Mouse (Mus musculus): ENCODE measurements around the gene Phex.

Phex gene

DNA sequence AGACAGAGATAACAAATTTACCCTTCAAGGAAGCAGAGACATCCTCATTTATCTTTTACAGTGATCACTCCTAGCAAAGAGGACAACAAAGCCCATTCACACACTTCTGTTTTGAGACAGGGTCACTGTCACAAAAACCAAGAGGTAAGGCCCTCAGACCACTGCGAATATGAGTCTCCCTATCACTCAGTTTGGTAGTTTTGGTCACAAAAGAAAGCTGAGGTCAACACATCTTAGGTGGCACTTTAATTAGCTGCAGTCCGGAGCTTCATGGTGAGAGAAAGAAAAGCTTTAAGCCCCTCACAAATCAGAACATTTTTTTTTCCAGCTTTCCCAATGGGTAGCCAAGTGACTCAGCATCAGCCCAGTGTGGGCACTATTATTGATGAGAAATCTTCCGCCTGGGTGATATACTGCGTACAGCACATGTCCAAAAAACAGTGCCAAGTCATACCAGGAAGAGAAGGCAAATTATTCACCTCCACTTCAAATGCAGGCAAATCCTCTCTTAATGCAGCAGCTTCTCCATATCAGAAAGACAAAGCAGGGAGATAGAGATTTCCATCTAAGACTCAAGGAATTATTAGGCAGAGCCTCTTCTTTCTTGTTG is 108.2 kb downstream of the Phex start:
- DNase-seq = no peak

DNA sequence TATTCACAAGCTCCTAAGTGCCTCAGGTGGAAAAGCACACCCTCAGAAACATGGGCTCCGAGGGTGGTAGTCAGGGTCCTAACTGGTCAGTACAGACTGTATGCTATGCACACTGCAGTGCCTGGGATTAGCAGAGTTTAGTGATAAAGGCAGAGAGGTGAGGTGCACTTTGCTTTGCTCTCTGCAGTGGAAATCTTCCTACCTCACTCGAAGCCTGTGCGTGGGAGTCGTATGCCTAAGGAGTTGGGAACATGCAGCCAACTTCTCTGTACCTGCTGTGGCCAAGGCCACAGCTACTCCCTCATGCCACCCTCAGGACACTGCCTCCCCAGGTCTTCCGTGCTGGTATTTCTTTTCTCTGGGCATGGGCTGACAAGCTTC is 109.3 kb downstream of the Phex start:
- no peak for DNase-seq

DNA sequence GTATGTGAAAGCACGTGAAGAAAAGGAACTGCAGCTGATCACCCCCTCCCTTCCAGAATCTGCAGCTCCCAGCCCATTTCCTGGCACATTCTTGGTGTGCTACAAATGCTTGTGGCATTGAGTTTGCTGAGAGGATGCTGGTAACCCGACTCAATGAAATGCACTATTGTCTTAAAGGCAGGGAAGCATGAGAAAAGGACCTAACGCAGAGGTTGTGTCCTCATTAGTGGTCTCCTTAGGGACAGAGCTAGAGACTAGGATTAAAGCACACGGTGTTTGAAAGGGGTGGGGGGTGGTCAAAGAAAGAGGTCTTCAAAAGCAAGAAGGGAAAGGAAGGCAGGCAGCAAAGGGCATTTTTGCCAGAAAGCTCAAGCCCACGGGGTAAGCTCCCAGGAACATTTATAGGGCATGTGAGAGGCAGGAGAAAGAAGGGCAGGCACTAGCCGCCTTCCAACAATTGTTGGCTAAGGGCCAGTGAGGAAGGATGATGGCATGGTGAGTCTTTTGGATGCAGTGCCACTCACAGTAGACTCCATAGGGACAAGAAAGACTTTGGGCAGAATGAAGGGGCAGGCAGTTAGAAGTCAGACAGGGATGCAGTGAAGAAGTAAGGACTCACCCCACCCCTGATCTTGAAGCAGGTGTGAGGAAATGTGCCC is 109.8 kb downstream of the Phex start:
- DNase-seq = no peak

DNA sequence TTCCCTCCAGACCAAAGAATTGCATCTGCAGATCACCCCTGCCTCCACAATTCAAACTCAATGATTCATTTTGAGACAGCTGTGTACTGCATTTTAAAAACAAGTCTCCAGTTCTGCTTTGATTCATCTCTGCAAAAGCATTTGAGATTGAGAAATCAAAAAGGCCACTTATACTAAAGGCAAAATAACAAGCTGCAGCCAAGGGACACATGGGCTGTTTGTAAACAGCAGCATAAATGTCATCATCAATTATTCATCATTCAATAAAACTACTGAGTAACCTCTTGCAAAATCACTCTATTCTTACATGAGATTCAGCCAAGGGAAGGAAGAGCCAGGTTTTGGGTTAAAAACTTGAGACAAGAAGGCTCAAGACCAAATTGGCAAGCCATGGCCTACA is 122.7 kb downstream of the Phex start:
- no peak for DNase-seq

DNA sequence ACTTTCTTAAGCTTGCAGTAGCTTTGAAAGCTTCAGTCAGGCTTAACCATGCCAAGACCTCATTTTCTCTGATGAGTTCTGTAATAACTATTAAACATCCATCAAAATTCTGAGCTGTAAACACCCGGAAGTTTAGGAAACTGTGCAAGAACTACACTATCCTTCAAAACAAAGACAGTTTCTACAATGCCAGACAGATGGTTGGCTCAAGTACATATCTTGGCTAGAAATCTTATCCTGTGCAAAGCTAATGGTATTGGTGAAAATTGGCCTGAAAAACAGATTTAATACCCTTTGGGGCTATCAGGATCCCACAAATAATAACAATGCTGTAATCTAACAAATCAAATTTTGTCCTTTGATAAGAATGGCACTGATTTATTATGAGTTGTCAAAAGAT is 138.5 kb downstream of the Phex start:
- DNase-seq = no peak

DNA sequence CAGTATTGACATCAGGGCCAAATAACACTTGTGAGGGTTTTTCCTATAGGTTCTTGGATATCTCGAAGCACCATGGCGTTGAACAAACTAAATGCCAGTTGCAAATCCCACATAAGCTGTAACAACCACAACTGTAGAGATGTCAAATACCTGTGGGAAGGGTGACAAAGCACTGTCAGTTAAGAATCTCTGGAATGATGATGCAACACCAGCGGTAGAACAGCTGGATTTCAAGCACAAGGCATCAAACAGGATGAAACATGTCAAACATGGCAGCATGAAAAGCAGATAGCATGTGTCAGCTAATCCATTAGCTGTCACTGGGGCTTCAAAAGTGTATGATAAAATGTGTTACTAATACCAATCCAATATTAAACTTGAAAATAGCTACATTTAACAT is 141.8 kb downstream of the Phex start:
- no peak for DNase-seq

DNA sequence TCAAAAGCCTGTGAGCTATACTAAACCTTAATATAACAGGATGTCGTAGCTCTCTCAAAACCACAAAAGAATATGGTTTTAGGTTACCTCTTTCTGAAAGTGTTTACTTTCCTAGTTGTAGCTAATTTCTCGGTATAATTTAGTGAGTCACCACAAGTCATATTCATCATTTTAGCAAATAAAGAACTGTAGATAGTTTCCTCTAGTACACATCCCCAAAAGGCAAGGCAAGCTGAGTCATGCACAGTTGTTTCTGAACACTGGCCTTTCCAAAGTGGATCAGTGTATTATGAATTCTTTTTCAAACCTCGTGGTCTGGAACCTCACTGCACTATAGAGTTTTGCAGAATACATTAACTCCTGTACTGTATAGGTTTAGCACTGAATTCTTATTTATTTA is 143.5 kb downstream of the Phex start:
- DNase-seq = no peak

DNA sequence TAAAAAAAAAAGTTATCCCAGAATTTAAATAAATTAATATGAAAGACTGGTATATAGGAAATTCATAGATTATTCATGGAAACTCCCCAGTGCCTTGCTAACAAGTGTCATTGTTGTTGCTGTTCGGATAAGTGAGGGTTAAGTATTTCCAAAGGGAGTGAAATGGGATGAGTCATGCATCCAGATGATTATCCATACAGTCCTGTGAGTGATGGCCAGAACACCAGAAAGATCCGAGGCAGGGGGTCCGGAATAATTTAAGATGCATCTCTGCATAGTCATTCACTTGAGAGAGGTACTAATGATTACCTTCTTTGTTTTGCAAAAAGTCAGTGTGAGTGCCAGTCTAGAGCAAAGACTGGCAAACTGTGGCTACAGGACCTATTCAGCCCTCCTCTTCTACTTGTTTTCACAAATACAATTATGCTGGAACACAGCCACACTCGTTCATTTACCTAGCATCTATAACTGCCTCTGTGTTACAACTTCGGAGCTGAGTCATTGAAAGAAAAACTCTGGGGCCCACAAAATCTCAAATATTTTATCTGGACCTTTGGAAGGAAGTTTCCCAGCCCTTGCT is 145.3 kb downstream of the Phex start:
- DNase-seq = no peak

DNA sequence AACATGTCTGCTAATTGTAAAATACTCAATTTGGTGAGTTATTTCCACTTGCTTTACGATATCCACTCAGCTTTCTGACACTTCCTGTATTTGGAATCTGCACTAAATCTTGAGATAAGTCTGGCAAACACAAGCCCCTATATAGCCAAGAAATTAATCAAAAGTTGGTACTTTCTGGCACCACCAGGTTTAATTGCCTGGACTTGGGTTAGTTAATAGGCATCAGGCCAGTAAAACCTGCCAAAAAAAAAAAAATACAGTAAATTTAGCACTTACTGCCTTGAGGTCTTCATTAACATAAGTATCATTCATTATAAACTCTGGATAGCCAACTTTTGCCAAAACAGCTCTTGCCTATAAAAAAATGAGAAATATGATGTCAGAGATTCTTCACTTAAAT is 147.0 kb downstream of the Phex start:
- no peak for DNase-seq

DNA sequence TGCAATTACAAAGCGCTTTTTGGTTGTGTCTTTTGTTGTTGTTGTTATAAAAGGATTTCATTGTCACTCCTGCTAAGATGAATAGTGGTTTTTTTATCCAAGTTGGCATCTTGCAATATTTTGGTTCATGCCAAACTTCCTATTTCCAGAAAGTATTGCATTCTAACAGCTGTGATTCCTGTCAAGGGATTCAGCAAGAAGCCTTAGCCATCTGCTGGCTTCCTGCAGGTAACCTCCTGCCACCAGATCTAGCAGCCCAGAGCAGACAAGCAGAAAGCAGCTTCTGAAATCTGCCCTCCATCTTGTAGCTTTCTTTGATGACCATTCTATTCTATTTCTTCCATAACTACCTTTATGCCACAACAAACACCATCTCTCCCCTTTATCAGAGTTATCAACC is 212.4 kb downstream of the Phex start:
- no peak for DNase-seq

DNA sequence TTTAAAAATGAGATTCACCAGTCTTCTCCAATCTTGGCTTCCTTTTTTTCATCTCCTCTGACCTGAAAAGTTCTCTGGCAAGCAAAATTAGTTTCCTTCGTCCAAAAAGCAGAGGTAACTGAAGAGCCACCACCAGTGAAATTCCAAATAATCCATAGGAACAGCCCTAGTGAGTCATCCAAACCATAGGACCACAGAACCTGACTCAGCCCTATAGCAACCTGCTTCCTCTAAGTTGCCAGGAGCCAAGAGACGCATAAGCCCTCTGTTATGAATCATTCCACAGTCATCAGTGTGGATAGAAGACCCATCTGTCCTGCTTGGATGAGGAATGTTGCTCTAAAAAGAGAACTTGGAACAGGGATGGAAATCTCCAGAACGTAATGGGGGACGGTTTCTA is 230.9 kb downstream of the Phex start:
- DNase-seq = peak; percentile 4

DNA sequence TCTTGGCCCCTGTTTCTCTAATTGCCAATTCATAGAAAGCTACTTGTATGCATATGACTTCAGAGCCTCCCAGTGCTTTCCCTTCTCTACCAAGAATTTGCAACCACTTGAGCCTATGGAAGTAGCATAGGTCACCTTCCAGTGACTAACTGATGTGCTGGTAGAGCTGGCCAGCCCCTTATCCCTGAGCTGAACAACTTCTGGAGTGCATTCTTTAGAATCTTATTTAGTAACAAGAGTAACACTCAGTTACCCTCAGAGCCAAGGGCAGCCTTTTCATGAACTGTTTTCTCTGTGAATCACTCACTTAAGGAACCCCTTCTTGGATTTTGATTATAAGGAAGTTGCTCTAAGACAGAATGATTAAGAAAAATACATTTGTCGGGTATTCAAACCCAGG is 234.3 kb downstream of the Phex start:
- no peak for DNase-seq

DNA sequence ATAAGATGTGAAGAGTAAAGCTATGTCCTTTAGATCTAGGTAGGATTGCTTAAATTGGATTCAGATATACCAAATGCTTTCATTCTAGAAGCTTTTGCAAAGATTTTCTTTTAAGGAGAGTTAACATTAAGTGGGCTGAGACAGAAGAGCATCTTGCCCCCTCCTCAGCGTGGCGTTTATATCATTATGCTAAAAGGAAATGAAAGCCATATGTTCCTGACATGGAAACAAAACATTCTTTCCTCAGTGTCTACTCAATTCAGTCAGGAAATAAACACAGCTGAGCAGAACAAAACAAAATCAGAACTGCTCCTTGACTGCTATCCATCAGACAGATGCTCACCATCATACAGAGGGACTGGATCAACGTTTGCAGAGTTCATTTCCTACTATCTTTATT is 251.0 kb downstream of the Phex start:
- DNase-seq = no peak

DNA sequence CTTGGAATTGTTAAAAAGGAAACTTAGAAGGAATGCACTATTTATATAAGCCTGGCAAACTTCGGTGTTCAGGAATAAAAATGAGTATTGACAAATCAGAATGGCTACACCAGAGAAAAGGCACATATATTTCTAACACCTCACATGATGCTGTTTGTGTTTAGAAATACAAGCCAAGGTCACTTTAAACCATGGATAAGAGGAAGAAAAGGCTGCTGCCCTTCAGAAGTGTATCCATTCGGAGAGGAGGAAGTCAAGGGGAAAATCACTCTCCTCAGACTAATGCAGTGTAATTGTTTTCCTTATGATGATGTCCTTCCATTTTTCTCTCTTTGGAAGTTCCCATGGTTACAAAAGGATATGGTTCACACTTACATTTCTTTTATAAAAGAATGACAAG is 251.7 kb downstream of the Phex start:
- DNase-seq = no peak

DNA sequence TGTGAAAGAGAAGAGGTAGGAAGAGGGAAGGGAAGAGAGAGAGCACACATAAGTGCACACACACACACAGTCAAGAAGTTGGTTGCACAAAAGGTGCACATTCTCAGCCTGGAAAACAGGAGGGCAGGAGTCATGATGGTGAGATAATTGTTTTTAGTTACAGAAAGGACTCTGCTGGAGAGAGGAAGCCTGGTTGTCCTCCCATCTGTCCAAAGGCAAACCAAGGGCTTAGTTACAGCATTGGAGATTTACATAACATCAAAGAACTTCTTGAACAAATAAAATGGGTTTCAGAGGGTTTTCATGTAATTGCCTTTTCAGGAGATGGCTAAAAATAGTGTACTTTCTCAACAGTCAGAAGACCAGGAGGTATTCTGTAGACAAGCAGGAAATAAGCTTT is 270.4 kb downstream of the Phex start:
- DNase-seq = no peak

DNA sequence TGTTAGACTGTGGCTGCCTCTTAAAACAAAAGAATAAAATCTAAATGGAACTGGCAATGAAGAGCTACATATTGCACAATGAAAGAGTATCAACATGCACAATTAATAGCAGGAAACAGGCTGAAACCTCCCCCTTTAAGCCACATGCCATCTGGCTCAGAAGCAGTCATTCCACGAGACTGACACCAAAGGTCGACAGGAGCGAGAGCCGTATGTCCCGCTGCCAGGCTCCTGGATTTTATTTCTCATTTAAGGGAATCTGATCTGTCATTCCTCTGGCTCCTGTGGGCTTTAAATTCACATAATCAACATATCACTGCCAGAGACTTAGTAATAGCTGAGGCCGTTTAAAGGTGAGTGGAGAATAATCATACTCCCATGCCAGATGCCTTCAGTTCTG is 275.5 kb downstream of the Phex start:
- no peak for DNase-seq
